ENCODE assay signal across 20 mouse cellular contexts in the genomic region with DNA sequence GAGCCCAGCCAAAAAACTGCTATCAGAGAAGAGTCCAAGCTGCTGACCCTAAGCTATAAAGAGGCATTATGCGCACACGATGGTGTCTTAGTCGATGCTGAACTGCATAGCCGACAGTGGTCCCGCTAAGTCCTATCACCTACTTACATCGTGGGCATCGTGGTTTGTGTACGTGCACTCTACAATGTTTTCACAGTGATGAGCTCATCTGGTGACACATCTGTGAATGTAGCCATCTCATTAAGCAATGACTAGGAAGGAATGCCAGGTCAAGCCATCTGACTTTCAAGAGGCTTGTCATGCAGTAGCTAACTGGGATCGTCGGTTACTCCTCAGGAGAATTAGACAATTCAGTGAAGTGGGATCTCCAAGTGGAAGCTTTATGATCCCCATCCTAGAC. TPM values are rescaled to one million over a fixed set of nuclear protein-coding genes. Genes with fewer than 3 reads are reported as not detected.
A peak's percentile ranks its signal among the peaks of the same experiment; 100 is the strongest.
DNase-seq lines count a peak whose midpoint lies in the region; TF ChIP-seq lines count a peak whose summit lies in the region.
"Had no signal": no experiment of that assay in that cellular context is flagged by ENCODE, and none has a peak within 500 bp of the region (broad histone marks: within the 10 kb centered on the region; RNA-seq: fewer than 3 reads in every experiment).

No protein-coding gene starts in this region.

- H3K4me3 ChIP-seq in left cerebral cortex, adult 2 months: no peak overlapping the region
- H3K4me3 ChIP-seq: embryonic facial prominence, embryonic 12.5 days; embryonic facial prominence, embryonic 15.5 days; gastrocnemius, adult 2 months; hindbrain, embryonic 12.5 days; hindbrain, embryonic 15.5 days had no signal

- no peak overlapping the region for H3K27ac ChIP-seq in left cerebral cortex, adult 2 months
- H3K27ac ChIP-seq: embryonic facial prominence, embryonic 12.5 days; embryonic facial prominence, embryonic 15.5 days; gastrocnemius, adult 2 months; hindbrain, embryonic 12.5 days; hindbrain, embryonic 15.5 days had no signal

- intact Hi-C loops in left cerebral cortex, adult 2 months (cut with DNase I): no loop called here
- intact Hi-C loops in left cerebral cortex, postnatal 14 days (cut with DNase I): no loop called here

- no peak for TF ChIP-seq CTCF in left cerebral cortex, adult 2 months (IDR thresholded peaks at IDR 0.05)

- peak; percentile 77 for DNase-seq in 3T3-L1 (ENCODE audit: low read depth, low spot score)
- peak; percentile 57 for DNase-seq in Muller cell, postnatal 12 days (ENCODE audit: inconsistent ontology term)
- peak; percentile 26 for DNase-seq in adipocyte (ENCODE audit: low spot score)
- no peak for DNase-seq in left cerebral cortex, adult 2 months (ENCODE audit: extremely low spot score in 1 of 2, low spot score in 2 of 2)
- DNase-seq in adrenal gland, adult 18-20 months (ENCODE audit: low spot score in 2 of 2): no peak
- DNase-seq in left cerebral cortex, postnatal 14 days (ENCODE audit: low spot score in 2 of 2): no peak
- DNase-seq: adrenal gland, postnatal 10 days; adrenal gland, postnatal 36 days; B cell, adult 2 months; cerebellum, adult 18-20 months; cerebellum, adult 9-11 months; cerebellum, postnatal 25 days; forebrain, postnatal 0 days; gastrocnemius, adult 2 months; gastrocnemius, postnatal 14 days; kidney, adult 11 months had no signal

RNA-seq across cellular contexts. Expression of a gene that starts 15.3 kb away (rescaled TPM):
- 100 to 1,000 TPM; 261 TPM for total RNA-seq in left cerebral cortex, adult 2 months (2021)
- 10 to 100 TPM; 44.3 to 48.1 TPM for total RNA-seq in adrenal gland, adult 18-20 months (2021)
- total RNA-seq in left cerebral cortex, postnatal 14 days (2021): 100 to 1,000 TPM; 211 to 234 TPM

Comparison
In these comparisons a context has a peak if more than half of its experiments do, and no peak if none do; other contexts are left out.
1. DNase-seq: peak in 3T3-L1 (single experiment), Muller cell, postnatal 12 days (single experiment) and adipocyte (single experiment); none in left cerebral cortex, adult 2 months (0 of 2), adrenal gland, adult 18-20 months (0 of 2) and left cerebral cortex, postnatal 14 days (0 of 2).
2. RNA of a gene that starts 15.3 kb away (total RNA-seq): 261 TPM in left cerebral cortex, adult 2 months and 211 to 234 TPM in left cerebral cortex, postnatal 14 days; 44.3 to 48.1 TPM in adrenal gland, adult 18-20 months; every median in the first group is over 4 times any median in the second.